Mouse (Mus musculus): ENCODE measurements around the gene Lpin3. TPM values are rescaled to one million over a fixed set of nuclear protein-coding genes. Genes with fewer than 3 reads are reported as not detected.
A peak's percentile ranks its signal among the peaks of the same experiment; 100 is the strongest.

Lpin3 gene
- total and polyA plus RNA-seq, 2 experiments from 2014 or later, result 0.10 to 0.27 TPM

DNA sequence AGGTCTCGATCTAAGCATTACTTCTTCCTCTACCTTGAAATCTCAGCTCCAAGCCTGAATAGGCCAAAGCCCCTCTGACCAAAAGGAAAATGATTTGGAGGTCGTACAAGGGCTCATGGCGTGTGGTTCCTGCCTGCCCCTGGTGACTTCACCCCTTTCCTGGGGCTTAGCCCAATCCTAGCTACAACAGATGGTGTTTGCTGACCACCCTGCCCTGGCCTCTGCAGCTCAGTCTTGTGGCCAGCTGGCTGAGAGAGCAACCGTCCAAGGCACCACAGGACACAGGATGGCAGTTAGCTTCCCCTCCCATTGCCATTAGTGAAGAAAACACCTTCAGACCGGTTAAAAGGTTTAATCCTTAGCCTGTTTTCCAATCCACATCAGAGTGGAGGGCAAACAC is 25.6 kb downstream of the Lpin3 start:
- no peak overlapping the region for H3K27ac ChIP-seq (ENCODE audit: low read depth, low read length)
- no peaks in the 10 kb centered on the region for H3K4me1 ChIP-seq (ENCODE audit: insufficient read depth)
- ATAC-seq (no peak), DNase-seq (no peak)
- TF ChIP-seq CTCF (IDR thresholded peaks at IDR 0.05; ENCODE audit: low read depth), result no peak
- no peak overlapping the region for H3K4me3 ChIP-seq (ENCODE audit: low read depth, low read length)
- H3K27me3 ChIP-seq (ENCODE audit: insufficient read depth, low read length), result peaks cover 11% of the 10 kb centered on the region
- no peaks in the 10 kb centered on the region for H3K36me3 ChIP-seq (ENCODE audit: insufficient read depth)
- no peaks in the 10 kb centered on the region for H3K9me3 ChIP-seq (ENCODE audit: low read length)
- H3K4me2 ChIP-seq (ENCODE audit: low read depth), result no peak overlapping the region
- H3K9ac ChIP-seq, result no peak overlapping the region
- 80% methylated on average over 5 of the region's 5 CpGs for WGBS

GRCm38 (mm10) chr2:160908607-160909006 is 28.1 kb downstream of the Lpin3 start:
- Histone ChIP-seq H3K27ac (ENCODE audit: low read depth, low read length) (no peak overlapping the region), H3K4me1 (ENCODE audit: insufficient read depth) (no peaks in the 10 kb centered on the region), H3K9me3 (ENCODE audit: low read length) (no peaks in the 10 kb centered on the region), H3K36me3 (ENCODE audit: insufficient read depth) (no peaks in the 10 kb centered on the region), H3K27me3 (ENCODE audit: insufficient read depth, low read length) (peaks cover 31% of the 10 kb centered on the region), H3K4me2 (ENCODE audit: low read depth) (no peak overlapping the region), H3K9ac (no peak overlapping the region), H3K4me3 (ENCODE audit: low read depth, low read length) (no peak overlapping the region)
- ATAC-seq, result no peak
- no peak for DNase-seq
- TF ChIP-seq CTCF (IDR thresholded peaks at IDR 0.05; ENCODE audit: low read depth), result no peak
- 69% methylated on average over 18 of the region's 18 CpGs for WGBS

- H3K27ac ChIP-seq (ENCODE audit: low read depth, low read length), result no peak overlapping the region
- no peaks in the 10 kb centered on the region for H3K4me1 ChIP-seq (ENCODE audit: insufficient read depth)
- H3K36me3 ChIP-seq (ENCODE audit: insufficient read depth), result no peaks in the 10 kb centered on the region
- no peak overlapping the region for H3K4me3 ChIP-seq (ENCODE audit: low read depth, low read length)
- no peak overlapping the region for H3K9ac ChIP-seq
- no peak for TF ChIP-seq CTCF (IDR thresholded peaks at IDR 0.05; ENCODE audit: low read depth)
- DNase-seq (no peak), ATAC-seq (no peak)
- peaks cover 31% of the 10 kb centered on the region for H3K27me3 ChIP-seq (ENCODE audit: insufficient read depth, low read length)
- 95% methylated on average over 5 of the region's 5 CpGs for WGBS
- H3K4me2 ChIP-seq (ENCODE audit: low read depth), result no peak overlapping the region
- H3K9me3 ChIP-seq (ENCODE audit: low read length), result no peaks in the 10 kb centered on the region
These were observed 30.2 kb downstream of the Lpin3 start for GRCm38 (mm10) chr2:160910633-160911032.

- peaks cover 31% of the 10 kb centered on the region for H3K27me3 ChIP-seq (ENCODE audit: insufficient read depth, low read length)
- no peaks in the 10 kb centered on the region for H3K9me3 ChIP-seq (ENCODE audit: low read length)
- peak overlapping the region; percentile 67 for H3K4me2 ChIP-seq (ENCODE audit: low read depth)
- H3K27ac ChIP-seq (ENCODE audit: low read depth, low read length), result no peak overlapping the region
- H3K36me3 ChIP-seq (ENCODE audit: insufficient read depth), result no peaks in the 10 kb centered on the region
- WGBS, result 1% methylated on average over 55 of the region's 64 CpGs
- H3K9ac ChIP-seq, result peak overlapping the region; percentile 35
- H3K4me1 ChIP-seq (ENCODE audit: insufficient read depth), result peaks cover 4% of the 10 kb centered on the region; the same call in 1 of the 2 replicates
- ATAC-seq, result peak; percentile 55
- DNase-seq, result peak; percentile 32
- peak overlapping the region; percentile 40 for H3K4me3 ChIP-seq (ENCODE audit: low read depth, low read length)
- TF ChIP-seq CTCF (IDR thresholded peaks at IDR 0.05; ENCODE audit: low read depth), result no peak
These were observed 31.2 kb downstream of the Lpin3 start for GRCm38 (mm10) chr2:160911558-160912201.

GRCm38 (mm10) chr2:160912231-160912671 is 31.8 kb downstream of the Lpin3 start, which contains the start of gene Emilin3:
Emilin3 (minus strand) TSS chr2:160912328.
- DNase-seq (peak; percentile 21), ATAC-seq (peak; percentile 32)
- no peaks in the 10 kb centered on the region for H3K9me3 ChIP-seq (ENCODE audit: low read length)
- WGBS, result 1% methylated on average over 30 of the region's 46 CpGs
- H3K36me3 ChIP-seq (ENCODE audit: insufficient read depth), result no peaks in the 10 kb centered on the region
- peaks cover 31% of the 10 kb centered on the region for H3K27me3 ChIP-seq (ENCODE audit: insufficient read depth, low read length)
- no peak within 1 kb of the TSS for H3K27ac ChIP-seq (ENCODE audit: low read depth, low read length)
- H3K4me3 ChIP-seq (ENCODE audit: low read depth, low read length), result peak within 1 kb of the TSS; percentile 40
- H3K4me1 ChIP-seq (ENCODE audit: insufficient read depth), result peaks cover 4% of the 10 kb centered on the region; the same call in 1 of the 2 replicates
- TF ChIP-seq CTCF (IDR thresholded peaks at IDR 0.05; ENCODE audit: low read depth), result no peak
- H3K4me2 ChIP-seq (ENCODE audit: low read depth), result peak within 1 kb of the TSS; percentile 67
- peak within 1 kb of the TSS; percentile 35 for H3K9ac ChIP-seq

DNA sequence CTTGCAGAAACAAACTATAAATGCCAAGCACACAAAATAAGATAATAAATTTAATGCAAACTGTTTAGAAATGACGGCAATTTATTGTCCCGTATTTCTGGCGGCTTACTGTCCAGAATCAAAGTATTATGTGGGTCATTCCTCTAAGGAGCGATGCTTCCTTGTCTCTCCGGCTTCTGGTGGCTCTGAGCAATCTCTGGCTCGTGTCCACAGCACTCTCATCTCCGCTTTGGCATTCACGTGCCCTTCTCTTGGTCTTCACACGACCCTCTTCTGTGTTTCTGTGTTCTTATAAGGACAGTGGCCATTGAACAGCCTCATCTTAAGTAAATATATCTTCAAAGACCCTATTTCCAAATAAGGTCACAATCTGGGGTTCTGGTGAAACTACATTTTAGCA is 34.2 kb downstream of the Lpin3 start:
- Histone ChIP-seq H3K4me1 (ENCODE audit: insufficient read depth) (peaks cover 4% of the 10 kb centered on the region; the same call in 1 of the 2 replicates), H3K9me3 (ENCODE audit: low read length) (no peaks in the 10 kb centered on the region), H3K27me3 (ENCODE audit: insufficient read depth, low read length) (peaks cover 31% of the 10 kb centered on the region), H3K9ac (no peak overlapping the region), H3K36me3 (ENCODE audit: insufficient read depth) (no peaks in the 10 kb centered on the region), H3K4me2 (ENCODE audit: low read depth) (no peak overlapping the region), H3K27ac (ENCODE audit: low read depth, low read length) (no peak overlapping the region), H3K4me3 (ENCODE audit: low read depth, low read length) (no peak overlapping the region)
- WGBS, result 83% methylated on average over 9 of the region's 9 CpGs
- TF ChIP-seq CTCF (IDR thresholded peaks at IDR 0.05; ENCODE audit: low read depth), result no peak
- ATAC-seq (no peak), DNase-seq (no peak)

GRCm38 (mm10) chr2:160915821-160916610 is 35.5 kb downstream of the Lpin3 start:
- H3K9ac ChIP-seq, result no peak overlapping the region
- H3K27ac ChIP-seq (ENCODE audit: low read depth, low read length), result no peak overlapping the region
- H3K4me2 ChIP-seq (ENCODE audit: low read depth), result no peak overlapping the region
- H3K4me1 ChIP-seq (ENCODE audit: insufficient read depth), result peaks cover 4% of the 10 kb centered on the region; the same call in 1 of the 2 replicates
- no peaks in the 10 kb centered on the region for H3K9me3 ChIP-seq (ENCODE audit: low read length)
- no peaks in the 10 kb centered on the region for H3K36me3 ChIP-seq (ENCODE audit: insufficient read depth)
- DNase-seq (no peak), ATAC-seq (no peak)
- peaks cover 21% of the 10 kb centered on the region for H3K27me3 ChIP-seq (ENCODE audit: insufficient read depth, low read length)
- 70% methylated on average over 13 of the region's 13 CpGs for WGBS
- TF ChIP-seq CTCF (IDR thresholded peaks at IDR 0.05; ENCODE audit: low read depth), result no peak
- no peak overlapping the region for H3K4me3 ChIP-seq (ENCODE audit: low read depth, low read length)

Measured in forebrain, postnatal 0 days (tissue).